Mouse (Mus musculus) heart, embryonic 11.5 days (tissue): Measurements from ENCODE around the gene Htt. TPM values are rescaled to one million over a fixed set of nuclear protein-coding genes. Genes with fewer than 3 reads are reported as not detected.

Experiments used
- ATAC-seq: fragments of 200-750 bp; cut with Nextera tagmentation; replicated peaks from 2 replicates; pipeline ENCODE4 v1.8.0; 2017; ENCODE audit warnings: moderate library complexity; ENCODE audit not compliant: insufficient number of reproducible peaks, low FRiP score, low TSS enrichment
- H3K27ac ChIP-seq: fragments of 300-500 bp; sonication (generic); 2 replicates; pipeline ENCODE4 v1.5.1; 2014; ENCODE audit warnings: mild to moderate bottlenecking, low read depth, low read length
- H3K27me3 ChIP-seq: fragments of 300-500 bp; sonication (generic); 2 replicates; pipeline ENCODE4 v1.6.1; 2014; ENCODE audit warnings: mild to moderate bottlenecking, low read length, mixed read lengths; ENCODE audit not compliant: control insufficient read depth, insufficient read depth
- H3K36me3 ChIP-seq: fragments of 300-500 bp; sonication (generic); 2 replicates; pipeline ENCODE4 v1.6.1; 2014; ENCODE audit warnings: mild to moderate bottlenecking, low read length, moderate library complexity, mixed read lengths; ENCODE audit not compliant: control insufficient read depth, insufficient read depth
- H3K4me1 ChIP-seq: fragments of 300-500 bp; sonication (generic); 2 replicates; pipeline ENCODE4 v1.6.1; 2014; ENCODE audit warnings: low read length; ENCODE audit not compliant: control insufficient read depth, insufficient read depth
- H3K4me2 ChIP-seq: fragments of 300-500 bp; sonication (generic); 2 replicates; pipeline ENCODE4 v1.6.1; 2014; ENCODE audit warnings: mild to moderate bottlenecking, moderate library complexity
- H3K4me3 ChIP-seq: fragments of 300-500 bp; sonication (generic); 2 replicates; pipeline ENCODE4 v1.5.1; 2014; ENCODE audit warnings: low read depth, low read length
- H3K9ac ChIP-seq: fragments of 300-500 bp; sonication (generic); 2 replicates; pipeline ENCODE4 v1.6.1; 2014; ENCODE audit warnings: mild to moderate bottlenecking, low read depth, low read length, moderate library complexity
- H3K9me3 ChIP-seq: fragments of 300-500 bp; sonication (generic); replicated peaks from 2 replicates; pipeline ENCODE4 v1.6.1; 2016; ENCODE audit warnings: low read length; ENCODE audit not compliant: control insufficient read depth
- WGBS: fragments of 180-500 bp; shearing (Covaris S2); extraction: QIAGEN DNeasy Blood & Tissue Kit; methylation state at CpG from one replicate; pipeline ENCODE4 v1.1.7; 2014; ENCODE audit not compliant: insufficient replicate concordance; 5-methylcytosine and 5-hydroxymethylcytosine counted together
- polyA plus RNA-seq: library from polyadenylated mRNA; unstranded; fragments of >200 nt; fragmentation: Nextera tagmentation; extraction: Ambion mirVana; gene quantifications from 2 replicates; pipeline ENCODE4 v1.2.1, GENCODE M21; 2014

Gene Htt
- polyA plus RNA-seq, 1 experiment from 2014 or later = 15.5 TPM

DNA sequence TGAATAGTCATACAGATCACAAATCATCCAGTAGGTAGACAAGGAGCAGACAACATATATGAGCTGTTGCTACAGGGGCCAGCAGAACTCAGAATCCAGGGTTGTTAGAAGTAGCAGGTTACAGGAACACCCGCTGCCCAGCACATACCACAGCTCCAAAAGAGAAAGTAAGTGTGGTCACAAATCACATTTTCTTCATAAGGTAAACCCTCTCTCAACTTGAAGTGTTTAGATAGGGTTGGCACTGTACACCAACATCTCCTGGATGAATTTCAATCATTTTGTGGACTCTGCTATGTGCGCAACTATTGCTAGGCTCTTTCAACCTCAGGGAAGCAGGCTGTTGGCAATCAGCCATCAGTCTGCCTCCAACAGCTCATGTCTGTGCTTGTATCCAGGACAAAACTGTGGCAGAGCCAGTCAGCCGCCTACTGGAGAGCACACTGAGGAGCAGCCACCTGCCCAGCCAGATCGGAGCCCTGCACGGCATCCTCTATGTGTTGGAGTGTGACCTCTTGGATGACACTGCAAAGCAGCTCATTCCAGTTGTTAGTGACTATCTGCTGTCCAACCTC lies 141.4 kb downstream of the Htt start:
- ATAC-seq = no peak
- no peak overlapping the region for H3K4me2 ChIP-seq
- 82% methylated on average over 5 of the region's 5 CpGs for WGBS
- no peaks in the 10 kb centered on the region for H3K9me3 ChIP-seq
- H3K27me3 ChIP-seq = no peaks in the 10 kb centered on the region
- peaks cover 24% of the 10 kb centered on the region for H3K36me3 ChIP-seq
- H3K27ac ChIP-seq = no peak overlapping the region
- no peaks in the 10 kb centered on the region for H3K4me1 ChIP-seq
- no peak overlapping the region for H3K4me3 ChIP-seq
- H3K9ac ChIP-seq = no peak overlapping the region

DNA sequence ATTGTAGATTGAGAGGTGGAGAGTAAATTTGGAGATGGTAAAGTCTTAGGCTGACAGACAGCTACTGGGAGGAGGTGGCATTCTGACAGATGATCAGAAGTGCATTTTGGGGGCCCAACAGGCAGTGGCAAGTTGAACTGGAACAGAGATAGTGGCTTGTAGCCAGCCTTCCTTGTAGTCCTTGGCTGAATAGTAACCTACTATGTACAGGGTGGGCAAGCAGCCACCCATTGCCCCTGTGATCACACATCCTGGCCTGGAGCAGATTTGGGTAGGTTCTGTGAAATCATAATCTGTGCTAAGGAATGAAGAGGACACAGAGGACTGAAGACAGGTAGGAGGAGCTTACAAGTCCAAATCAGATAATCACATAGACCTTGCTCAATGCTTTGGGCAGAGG lies 142.9 kb downstream of the Htt start:
- Histone ChIP-seq H3K9ac (no peak overlapping the region), H3K27ac (no peak overlapping the region), H3K4me1 (0 out of 2 replicates have a peak, but pooled peaks cover under 1% of the 10 kb centered on the region), H3K4me2 (no peak overlapping the region), H3K9me3 (no peaks in the 10 kb centered on the region), H3K27me3 (no peaks in the 10 kb centered on the region), H3K36me3 (peaks cover 21% of the 10 kb centered on the region), H3K4me3 (no peak overlapping the region)
- no peak for ATAC-seq

DNA sequence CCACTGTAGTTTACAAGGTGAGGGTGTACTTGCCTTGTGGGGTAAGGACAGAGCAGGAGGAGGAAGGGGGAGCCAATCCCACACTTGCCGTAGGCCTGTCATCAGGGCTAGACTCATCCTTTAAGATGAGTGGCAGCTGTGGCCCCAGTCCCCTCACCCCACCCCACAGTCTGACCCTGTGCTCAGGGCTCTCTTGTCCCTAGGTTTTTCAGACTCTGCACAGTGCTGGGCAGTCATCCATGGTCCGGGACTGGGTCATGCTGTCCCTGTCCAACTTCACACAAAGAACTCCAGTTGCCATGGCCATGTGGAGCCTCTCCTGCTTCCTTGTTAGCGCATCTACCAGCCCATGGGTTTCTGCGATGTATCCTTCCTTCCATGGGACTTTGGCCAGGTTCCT lies 145.7 kb downstream of the Htt start:
- Histone ChIP-seq H3K4me3 (no peak overlapping the region), H3K36me3 (peaks cover 17% of the 10 kb centered on the region), H3K4me2 (no peak overlapping the region), H3K27me3 (no peaks in the 10 kb centered on the region), H3K27ac (no peak overlapping the region), H3K9me3 (no peaks in the 10 kb centered on the region), H3K9ac (no peak overlapping the region), H3K4me1 (peaks cover 6% of the 10 kb centered on the region; the same call in 1 of the 2 replicates)
- ATAC-seq = no peak
- 89% methylated on average over 4 of the region's 4 CpGs for WGBS

DNA sequence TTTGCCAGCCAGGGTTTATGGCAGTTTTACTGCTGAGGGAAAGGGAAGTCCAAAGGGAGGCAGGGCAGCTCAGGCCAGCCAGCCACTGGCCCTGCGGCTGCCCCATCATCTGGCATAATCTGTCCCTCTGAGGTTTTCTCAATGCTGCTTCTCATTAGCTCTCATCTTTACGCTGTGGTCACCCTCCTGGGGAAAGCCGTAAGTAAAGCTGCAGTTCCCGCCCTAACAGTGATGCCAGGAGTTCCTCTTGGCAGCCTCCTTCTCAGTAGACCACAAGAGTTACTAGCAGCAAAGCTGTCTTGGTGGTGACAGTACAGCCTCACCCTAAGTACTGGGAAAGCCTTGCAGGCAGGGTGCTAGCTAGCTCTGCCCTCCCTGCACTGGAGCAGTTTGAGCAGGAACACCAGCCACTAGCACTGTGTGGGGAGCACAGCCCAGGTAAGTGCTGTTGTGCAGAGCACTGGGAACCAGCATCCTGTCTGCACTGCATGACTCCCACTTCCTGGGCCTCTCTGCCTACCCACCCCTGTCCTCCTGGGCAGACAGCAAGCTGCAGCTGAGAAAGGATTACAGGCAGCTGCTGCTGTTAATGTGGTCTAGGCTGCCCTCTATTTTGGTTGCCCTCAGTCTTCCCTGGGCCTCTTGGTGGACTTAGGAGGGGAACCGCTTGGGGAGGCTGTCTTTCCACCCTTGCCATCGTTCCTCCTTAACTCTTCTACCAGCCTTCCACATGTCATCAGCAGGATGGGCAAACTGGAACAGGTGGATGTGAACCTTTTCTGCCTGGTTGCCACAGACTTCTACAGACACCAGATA lies 146.6 kb downstream of the Htt start, which contains the start of gene Msantd1:
TSS of gene Msantd1 (plus strand) at position 103 of the 816 bp plus-strand sequence.
- 86% methylated on average over 6 of the region's 6 CpGs for WGBS
- ATAC-seq = no peak
- Histone ChIP-seq H3K4me1 (peaks cover 6% of the 10 kb centered on the region; the same call in 1 of the 2 replicates), H3K4me2 (no peak within 1 kb of the TSS), H3K36me3 (peaks cover 14% of the 10 kb centered on the region), H3K9ac (no peak within 1 kb of the TSS), H3K27ac (no peak within 1 kb of the TSS), H3K27me3 (no peaks in the 10 kb centered on the region), H3K4me3 (no peak within 1 kb of the TSS), H3K9me3 (no peaks in the 10 kb centered on the region)

DNA sequence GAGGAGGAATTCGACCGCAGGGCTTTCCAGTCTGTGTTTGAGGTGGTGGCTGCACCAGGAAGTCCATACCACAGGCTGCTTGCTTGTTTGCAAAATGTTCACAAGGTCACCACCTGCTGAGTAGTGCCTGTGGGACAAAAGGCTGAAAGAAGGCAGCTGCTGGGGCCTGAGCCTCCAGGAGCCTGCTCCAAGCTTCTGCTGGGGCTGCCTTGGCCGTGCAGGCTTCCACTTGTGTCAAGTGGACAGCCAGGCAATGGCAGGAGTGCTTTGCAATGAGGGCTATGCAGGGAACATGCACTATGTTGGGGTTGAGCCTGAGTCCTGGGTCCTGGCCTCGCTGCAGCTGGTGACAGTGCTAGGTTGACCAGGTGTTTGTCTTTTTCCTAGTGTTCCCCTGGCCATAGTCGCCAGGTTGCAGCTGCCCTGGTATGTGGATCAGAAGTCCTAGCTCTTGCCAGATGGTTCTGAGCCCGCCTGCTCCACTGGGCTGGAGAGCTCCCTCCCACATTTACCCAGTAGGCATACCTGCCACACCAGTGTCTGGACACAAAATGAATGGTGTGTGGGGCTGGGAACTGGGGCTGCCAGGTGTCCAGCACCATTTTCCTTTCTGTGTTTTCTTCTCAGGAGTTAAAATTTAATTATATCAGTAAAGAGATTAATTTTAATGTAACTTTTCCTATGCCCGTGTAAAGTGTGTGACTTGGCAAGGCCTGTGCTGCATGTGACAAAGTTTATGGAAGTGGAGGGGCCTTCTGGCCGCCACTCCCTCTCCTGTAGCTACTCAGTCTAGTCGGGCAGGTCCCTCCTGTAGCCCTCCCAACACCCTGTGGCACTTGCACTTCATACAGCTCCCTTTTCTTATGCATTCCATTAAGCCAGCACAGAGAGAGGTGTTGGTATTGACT lies 147.4 kb downstream of the Htt start:
- Histone ChIP-seq H3K27ac (no peak overlapping the region), H3K4me2 (no peak overlapping the region), H3K4me3 (no peak overlapping the region), H3K36me3 (peaks cover 14% of the 10 kb centered on the region), H3K27me3 (no peaks in the 10 kb centered on the region), H3K9me3 (no peaks in the 10 kb centered on the region), H3K9ac (no peak overlapping the region), H3K4me1 (peaks cover 6% of the 10 kb centered on the region; the same call in 1 of the 2 replicates)
- WGBS = 69% methylated on average over 9 of the region's 9 CpGs
- no peak for ATAC-seq

DNA sequence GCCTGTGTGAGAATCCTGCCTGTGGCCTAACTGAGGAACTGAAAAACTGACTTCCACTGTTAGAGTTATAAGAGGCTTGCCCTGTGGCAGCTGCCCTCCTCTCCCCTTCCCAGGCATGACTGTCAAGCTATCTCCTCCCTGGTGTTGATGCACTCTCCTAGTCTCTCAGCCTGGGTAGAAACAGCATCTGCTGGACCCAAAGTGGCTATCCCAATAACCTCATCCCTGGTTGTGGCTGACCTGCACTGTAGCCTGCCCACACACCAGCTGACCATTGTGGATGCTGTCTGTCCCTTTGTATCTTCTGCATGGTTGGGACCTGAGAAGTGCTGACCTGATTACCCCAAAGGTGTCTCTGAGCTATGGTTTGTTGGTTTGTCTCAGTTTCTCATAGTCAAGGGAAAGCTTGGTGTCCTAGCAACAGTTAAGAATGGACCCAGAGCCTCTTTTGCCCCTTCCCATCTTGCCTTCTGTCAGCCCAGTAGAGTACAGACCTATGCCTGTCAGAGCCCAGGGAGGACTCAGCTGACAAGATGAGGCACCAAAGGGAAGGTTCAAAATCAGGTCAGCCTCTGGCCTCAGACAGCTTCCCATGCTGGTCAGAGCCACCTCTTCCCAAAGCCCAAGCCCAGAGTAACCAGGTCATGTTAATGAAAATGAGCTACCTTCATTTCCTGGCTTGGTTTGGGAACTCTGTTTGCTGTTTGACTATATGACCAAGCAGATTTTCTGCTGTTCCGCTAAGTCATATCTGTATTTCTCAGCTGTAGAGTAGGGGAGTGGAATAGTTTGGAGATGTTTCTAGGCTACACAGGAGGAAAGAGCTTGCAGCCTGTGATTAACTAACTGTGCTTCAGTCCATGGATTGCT lies 148.3 kb downstream of the Htt start:
- H3K27me3 ChIP-seq = no peaks in the 10 kb centered on the region
- no peak overlapping the region for H3K27ac ChIP-seq
- 97% methylated on average over 1 of the region's 1 CpGs for WGBS
- H3K9ac ChIP-seq = no peak overlapping the region
- H3K4me3 ChIP-seq = no peak overlapping the region
- peaks cover 6% of the 10 kb centered on the region; the same call in 1 of the 2 replicates for H3K4me1 ChIP-seq
- H3K36me3 ChIP-seq = peaks cover 12% of the 10 kb centered on the region
- H3K9me3 ChIP-seq = no peaks in the 10 kb centered on the region
- no peak overlapping the region for H3K4me2 ChIP-seq
- ATAC-seq = no peak

DNA sequence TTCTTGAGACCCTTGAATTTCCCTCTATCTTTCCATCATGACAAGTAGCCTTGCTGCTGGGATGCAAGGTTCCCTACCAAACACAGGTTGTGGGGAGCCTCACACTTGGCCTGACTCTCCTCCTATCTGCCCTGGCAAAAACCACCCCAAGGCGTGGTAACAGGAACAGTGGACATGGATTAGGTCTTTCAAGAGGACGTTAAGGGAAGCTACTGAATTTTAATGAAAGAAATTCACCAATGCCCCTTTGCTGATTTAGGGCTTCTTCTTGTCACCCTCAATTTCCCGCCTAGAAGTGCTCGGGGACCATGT lies 148.9 kb downstream of the Htt start:
- no peak overlapping the region for H3K27ac ChIP-seq
- WGBS = 87% methylated on average over 4 of the region's 4 CpGs
- no peak overlapping the region for H3K9ac ChIP-seq
- no peaks in the 10 kb centered on the region for H3K9me3 ChIP-seq
- H3K4me1 ChIP-seq = peaks cover 6% of the 10 kb centered on the region; the same call in 1 of the 2 replicates
- no peaks in the 10 kb centered on the region for H3K27me3 ChIP-seq
- H3K4me2 ChIP-seq = no peak overlapping the region
- H3K4me3 ChIP-seq = no peak overlapping the region
- no peak for ATAC-seq
- H3K36me3 ChIP-seq = peaks cover 11% of the 10 kb centered on the region

DNA sequence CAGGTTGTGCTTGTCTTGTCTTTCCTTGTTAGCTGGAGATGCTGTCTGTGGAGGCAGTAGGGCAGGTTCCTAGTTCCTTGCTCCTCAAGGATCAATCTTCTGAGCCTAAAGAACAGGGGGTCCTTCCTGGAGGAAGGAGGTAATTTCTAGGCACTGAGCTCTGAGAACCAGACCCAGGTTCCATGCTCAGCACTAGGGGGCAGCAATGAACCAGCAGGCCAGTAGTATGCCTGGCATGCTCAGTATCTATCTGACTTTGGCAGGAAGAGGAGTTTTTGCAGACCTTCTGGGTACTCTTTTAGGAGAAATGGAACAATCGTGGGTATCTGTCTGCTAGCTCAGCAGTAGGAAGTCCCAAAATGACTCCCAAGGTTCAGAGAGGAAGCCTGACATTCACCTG lies 154.3 kb downstream of the Htt start:
- Histone ChIP-seq H3K4me2 (no peak overlapping the region), H3K36me3 (no peaks in the 10 kb centered on the region), H3K27me3 (no peaks in the 10 kb centered on the region), H3K4me3 (no peak overlapping the region), H3K4me1 (peaks cover 13% of the 10 kb centered on the region), H3K9ac (no peak overlapping the region; the same call in 1 of the 2 replicates), H3K27ac (no peak overlapping the region), H3K9me3 (no peaks in the 10 kb centered on the region)
- ATAC-seq = no peak
- 13% methylated on average over 1 of the region's 1 CpGs for WGBS
